Mouse (Mus musculus) ES-E14 (cell line): ENCODE measurements around the gene Bhlhe40.

Experiments used
- CHD2 ChIP-seq: IDR thresholded peaks from 2 replicates; pipeline ENCODE4 v1.6.1; 2014; ENCODE audit warnings: mild to moderate bottlenecking, low read depth, low read length, inconsistent platforms
- ZNF384 ChIP-seq: IDR thresholded peaks from 2 replicates; pipeline ENCODE4 v1.6.1; 2012; ENCODE audit warnings: low read depth, low read length, inconsistent platforms

DNA sequence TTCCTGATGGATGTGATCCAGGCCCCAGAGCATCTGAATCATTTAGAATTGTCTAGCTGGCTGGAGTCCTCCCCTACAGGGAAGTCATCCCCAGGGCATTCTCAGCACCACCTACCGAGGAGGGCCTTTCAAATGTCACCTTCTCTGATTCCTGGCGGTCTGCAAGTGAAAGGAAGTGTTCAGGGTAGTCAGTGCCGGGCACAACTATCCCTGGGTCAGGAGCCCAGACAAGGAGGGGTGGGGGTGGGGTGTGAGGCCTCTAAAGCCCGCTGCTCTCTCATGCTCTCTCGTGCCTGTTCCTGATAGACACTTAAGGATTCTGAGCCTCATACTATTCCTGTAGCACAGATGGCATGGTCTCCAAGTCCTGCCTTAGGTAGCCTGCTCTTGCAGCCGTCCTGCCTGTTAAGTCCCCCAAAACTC lies 7.2 kb downstream of the Bhlhe40 start:
- TF ChIP-seq ZNF384: no peak
- TF ChIP-seq CHD2: no peak
